Mouse (Mus musculus): ENCODE results near the gene S100a10. TPM values are rescaled to one million over a fixed set of nuclear protein-coding genes. Genes with fewer than 3 reads are reported as not detected.

The S100a10 gene
- polyA plus RNA-seq, 1 experiment, result 373 TPM

DNA sequence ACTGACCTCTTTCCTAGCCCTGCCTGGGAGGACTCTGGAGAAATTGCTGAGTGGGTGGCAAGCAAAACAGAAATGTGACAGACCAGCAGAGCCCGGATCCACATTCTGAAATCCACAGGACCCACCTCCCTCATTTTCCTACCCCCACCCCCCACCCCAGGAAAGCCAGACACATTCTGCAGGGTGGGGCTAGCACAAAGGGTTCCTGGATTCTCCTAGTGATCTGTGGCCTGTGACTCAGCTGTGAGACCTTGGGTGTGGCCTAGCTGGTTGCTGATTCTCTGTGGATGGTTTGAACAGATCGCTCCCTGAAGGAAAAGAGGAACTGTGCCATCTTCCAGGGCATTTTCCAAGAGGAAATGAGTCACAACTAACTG, 986 bp downstream of the S100a10 start:
- TF ChIP-seq POLR2A (IDR thresholded peaks at IDR 0.05; ENCODE audit: low read depth, low read length), result peak; percentile 55; the same call in 1 of the 2 replicates
- TF ChIP-seq CTCF (IDR thresholded peaks at IDR 0.05; ENCODE audit: borderline replicate concordance, insufficient read depth, low read length), result no peak
- peak overlapping the region; percentile 93 for H3K4me3 ChIP-seq (ENCODE audit: insufficient read depth, low read length)
- peak overlapping the region; percentile 88 for H3K27ac ChIP-seq (ENCODE audit: insufficient read depth, low read length)
- H3K4me1 ChIP-seq (ENCODE audit: control insufficient read depth, insufficient read depth, low read length), result peaks cover 24% of the 10 kb centered on the region

DNA sequence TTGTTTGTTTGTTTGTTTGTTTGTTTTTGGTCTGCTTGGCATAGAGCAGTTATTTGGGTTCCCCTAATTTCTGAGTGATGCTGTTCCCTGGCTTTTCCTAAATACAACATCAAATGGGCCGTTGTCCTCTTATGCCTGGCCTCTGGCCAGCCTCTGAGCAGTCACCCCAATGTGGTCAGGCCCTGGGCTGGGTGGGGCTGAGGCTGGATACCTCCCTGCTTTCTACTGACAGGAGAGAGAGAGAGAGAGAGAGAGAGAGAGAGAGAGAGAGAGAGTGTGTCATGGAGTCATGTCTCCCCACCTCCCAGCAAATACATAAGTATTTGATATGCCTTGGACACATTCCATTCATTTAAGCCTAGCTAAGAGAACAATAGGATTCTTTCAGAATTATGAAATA, 1.7 kb downstream of the S100a10 start:
- peak overlapping the region; percentile 93 for H3K4me3 ChIP-seq (ENCODE audit: insufficient read depth, low read length)
- H3K27ac ChIP-seq (ENCODE audit: insufficient read depth, low read length), result peak overlapping the region; percentile 88
- TF ChIP-seq POLR2A (IDR thresholded peaks at IDR 0.05; ENCODE audit: low read depth, low read length), result no peak
- no peak for TF ChIP-seq CTCF (IDR thresholded peaks at IDR 0.05; ENCODE audit: borderline replicate concordance, insufficient read depth, low read length)
- H3K4me1 ChIP-seq (ENCODE audit: control insufficient read depth, insufficient read depth, low read length), result peaks cover 24% of the 10 kb centered on the region

DNA sequence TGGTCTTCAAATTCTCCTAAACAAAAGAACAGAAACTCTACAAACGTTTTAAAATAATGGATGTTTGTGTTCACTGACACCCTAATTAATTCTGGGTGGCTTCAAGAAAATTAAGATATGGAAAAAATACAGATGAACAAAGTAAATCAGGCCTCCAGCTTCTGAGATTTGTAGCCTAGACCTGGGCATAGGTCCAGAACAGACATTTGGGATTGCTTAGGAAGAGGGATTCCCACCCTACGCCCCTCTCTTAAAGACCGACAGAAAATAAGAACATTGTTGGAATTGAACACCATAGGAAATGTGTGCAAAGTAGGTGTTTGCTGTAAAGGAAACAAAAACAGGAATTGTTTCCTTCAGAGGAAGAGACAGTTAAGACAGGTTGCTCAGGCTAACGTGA, 2.6 kb downstream of the S100a10 start:
- peak overlapping the region; percentile 24; the same call in 1 of the 2 replicates for H3K4me3 ChIP-seq (ENCODE audit: insufficient read depth, low read length)
- H3K27ac ChIP-seq (ENCODE audit: insufficient read depth, low read length), result no peak overlapping the region

DNA sequence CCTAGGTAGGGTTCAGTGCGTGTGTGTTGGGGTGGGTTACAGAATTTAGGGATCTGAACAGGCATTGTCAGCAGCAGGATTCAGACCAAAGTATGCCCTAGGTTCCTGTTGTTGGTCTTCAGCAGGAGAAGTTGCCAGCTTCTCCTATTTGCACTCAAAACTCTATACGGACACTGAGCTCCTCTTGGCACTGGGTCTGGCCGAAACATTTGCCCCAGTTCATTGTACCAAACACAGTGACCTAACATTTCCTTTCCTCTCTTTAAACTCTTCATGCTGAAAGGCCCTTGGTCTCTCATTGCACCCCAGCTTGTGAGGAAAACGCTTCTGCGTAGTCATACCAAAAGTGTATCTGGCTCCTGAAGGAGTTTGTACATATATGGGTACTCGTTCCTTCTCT, 5.1 kb downstream of the S100a10 start:
- Histone ChIP-seq H3K27ac (ENCODE audit: insufficient read depth, low read length) (no peak overlapping the region), H3K4me1 (ENCODE audit: control insufficient read depth, insufficient read depth, low read length) (peaks cover 15% of the 10 kb centered on the region), H3K4me3 (ENCODE audit: insufficient read depth, low read length) (no peak overlapping the region)
- no peak for TF ChIP-seq POLR2A (IDR thresholded peaks at IDR 0.05; ENCODE audit: low read depth, low read length)
- no peak for TF ChIP-seq CTCF (IDR thresholded peaks at IDR 0.05; ENCODE audit: borderline replicate concordance, insufficient read depth, low read length)

More for the DNA sequence above, 2.6 kb downstream of the S100a10 start:
- TF ChIP-seq POLR2A (IDR thresholded peaks at IDR 0.05; ENCODE audit: low read depth, low read length) (no peak), CTCF (IDR thresholded peaks at IDR 0.05; ENCODE audit: borderline replicate concordance, insufficient read depth, low read length) (no peak)
- peaks cover 22% of the 10 kb centered on the region for H3K4me1 ChIP-seq (ENCODE audit: control insufficient read depth, insufficient read depth, low read length)

DNA sequence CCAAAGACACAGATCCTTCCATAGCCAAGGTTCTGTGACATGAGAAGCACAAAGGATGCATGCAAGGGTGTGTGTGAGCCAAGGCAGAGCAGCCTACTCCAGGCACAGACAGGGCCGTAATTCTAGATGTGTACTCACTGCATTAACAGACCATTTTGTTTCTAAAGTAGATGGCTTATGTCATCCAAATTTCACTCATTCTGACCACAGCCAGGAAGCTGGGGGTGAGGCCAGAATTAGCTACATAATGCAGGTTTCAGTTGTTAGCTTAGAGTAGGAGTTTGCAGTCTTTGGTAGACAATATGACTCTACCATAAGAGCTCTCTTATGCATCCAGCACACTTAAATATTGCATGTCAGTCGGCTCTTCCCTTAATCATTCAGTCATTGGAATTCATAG, 7.5 kb downstream of the S100a10 start:
- no peak overlapping the region for H3K27ac ChIP-seq (ENCODE audit: insufficient read depth, low read length)
- H3K4me3 ChIP-seq (ENCODE audit: insufficient read depth, low read length), result no peak overlapping the region
- no peak for TF ChIP-seq CTCF (IDR thresholded peaks at IDR 0.05; ENCODE audit: borderline replicate concordance, insufficient read depth, low read length)
- TF ChIP-seq POLR2A (IDR thresholded peaks at IDR 0.05; ENCODE audit: low read depth, low read length), result no peak
- H3K4me1 ChIP-seq (ENCODE audit: control insufficient read depth, insufficient read depth, low read length), result peaks cover 15% of the 10 kb centered on the region

DNA sequence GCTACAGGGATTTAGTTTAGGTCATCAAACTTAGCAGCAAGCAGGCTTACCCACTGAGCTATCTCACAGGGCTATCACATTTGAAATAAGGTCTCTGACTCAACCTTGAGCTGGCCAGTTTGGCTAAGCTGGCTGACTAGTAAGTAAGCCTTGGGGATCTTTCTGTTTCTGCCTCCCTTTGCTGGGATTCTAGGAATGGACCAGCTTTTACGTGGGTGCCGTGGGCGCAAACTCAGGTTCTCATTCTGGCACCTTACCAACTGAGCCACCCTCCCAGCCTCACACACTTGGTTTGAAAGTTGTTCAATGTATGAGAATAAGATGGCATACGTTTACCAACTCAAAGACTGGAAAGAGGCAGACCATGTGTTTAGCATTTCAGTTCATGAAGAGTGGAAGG, 8.3 kb downstream of the S100a10 start:
- TF ChIP-seq CTCF (IDR thresholded peaks at IDR 0.05; ENCODE audit: borderline replicate concordance, insufficient read depth, low read length) (no peak), POLR2A (IDR thresholded peaks at IDR 0.05; ENCODE audit: low read depth, low read length) (no peak)
- H3K4me3 ChIP-seq (ENCODE audit: insufficient read depth, low read length), result no peak overlapping the region

DNA sequence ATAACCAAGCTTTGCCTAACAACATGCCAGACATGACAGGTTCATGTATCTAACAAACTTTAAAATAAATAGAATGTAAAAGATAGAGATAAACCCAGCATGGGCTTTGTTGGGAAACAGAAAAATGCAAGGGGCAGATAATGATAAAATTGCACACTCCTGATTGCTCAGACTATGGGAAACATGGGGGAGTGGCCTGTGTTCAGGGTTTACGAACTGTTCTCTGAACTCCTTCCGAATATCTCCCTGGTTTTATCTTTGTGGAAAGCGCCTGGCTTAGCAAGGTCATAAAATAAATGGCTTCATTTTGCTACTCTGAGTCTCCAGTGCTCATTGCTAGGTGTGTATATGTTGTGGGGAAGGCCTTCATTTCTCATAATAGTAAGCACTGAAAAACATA, 12.0 kb downstream of the S100a10 start:
- no peak overlapping the region for H3K4me3 ChIP-seq (ENCODE audit: insufficient read depth, low read length)
- peaks cover 8% of the 10 kb centered on the region for H3K4me1 ChIP-seq (ENCODE audit: control insufficient read depth, insufficient read depth, low read length)
- TF ChIP-seq POLR2A (IDR thresholded peaks at IDR 0.05; ENCODE audit: low read depth, low read length) (no peak), CTCF (IDR thresholded peaks at IDR 0.05; ENCODE audit: borderline replicate concordance, insufficient read depth, low read length) (no peak)
- no peak overlapping the region for H3K27ac ChIP-seq (ENCODE audit: insufficient read depth, low read length)

More for the DNA sequence above, 8.3 kb downstream of the S100a10 start:
- H3K4me1 ChIP-seq (ENCODE audit: control insufficient read depth, insufficient read depth, low read length), result peaks cover 19% of the 10 kb centered on the region
- no peak overlapping the region for H3K27ac ChIP-seq (ENCODE audit: insufficient read depth, low read length)

DNA sequence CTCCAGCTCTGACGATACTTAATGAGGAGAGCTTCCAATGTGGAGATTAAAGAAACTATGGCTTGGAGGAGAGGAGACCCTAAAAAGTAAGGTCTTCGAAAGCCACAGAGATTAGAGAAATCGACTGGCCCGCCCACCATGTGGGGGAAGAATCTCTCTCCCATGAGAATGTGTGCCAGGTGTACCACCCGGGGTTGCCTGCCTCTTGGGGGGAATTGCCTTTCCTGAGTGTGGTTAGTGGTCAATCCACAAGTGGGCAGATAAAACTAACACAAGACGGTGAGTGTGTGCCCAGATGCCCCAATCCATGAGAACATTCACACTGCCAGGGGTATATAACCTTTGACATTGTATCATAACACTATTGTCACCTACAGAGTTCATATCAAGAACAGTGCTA, 12.8 kb downstream of the S100a10 start:
- Histone ChIP-seq H3K4me1 (ENCODE audit: control insufficient read depth, insufficient read depth, low read length) (peaks cover 8% of the 10 kb centered on the region), H3K27ac (ENCODE audit: insufficient read depth, low read length) (peak overlapping the region; percentile 53; the same call in 1 of the 2 replicates), H3K4me3 (ENCODE audit: insufficient read depth, low read length) (no peak overlapping the region)
- TF ChIP-seq POLR2A (IDR thresholded peaks at IDR 0.05; ENCODE audit: low read depth, low read length), result no peak
- no peak for TF ChIP-seq CTCF (IDR thresholded peaks at IDR 0.05; ENCODE audit: borderline replicate concordance, insufficient read depth, low read length)

DNA sequence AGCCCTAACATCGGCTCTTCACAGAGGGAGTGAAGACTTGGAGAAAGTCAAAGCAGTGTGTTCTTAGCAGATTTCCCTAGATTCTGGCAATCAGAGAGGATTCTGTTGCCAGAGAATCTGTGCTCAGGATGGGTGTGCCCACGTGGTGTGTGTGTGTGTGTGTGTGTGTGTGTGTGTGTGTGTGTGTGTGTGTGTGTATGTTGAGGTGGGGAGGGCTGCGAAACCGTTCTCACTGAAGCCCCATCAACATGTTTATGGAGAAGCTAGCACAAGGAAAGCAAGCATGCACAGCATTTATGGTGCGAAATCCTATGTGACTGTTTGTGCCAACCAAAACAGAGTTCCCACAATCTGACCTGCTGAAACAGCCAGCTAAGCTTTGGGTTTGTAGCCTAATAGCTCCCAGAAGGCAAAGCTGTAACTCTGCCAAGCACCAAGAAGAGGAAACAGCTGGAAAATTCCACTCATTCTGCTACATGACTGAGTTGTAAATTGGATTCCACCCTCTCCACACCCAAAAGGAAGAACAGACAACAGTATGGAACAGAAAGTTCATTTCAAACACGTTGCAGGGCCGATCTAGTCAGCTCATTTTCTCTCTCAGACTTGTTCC, 13.7 kb downstream of the S100a10 start:
- TF ChIP-seq CTCF (IDR thresholded peaks at IDR 0.05; ENCODE audit: borderline replicate concordance, insufficient read depth, low read length) (no peak), POLR2A (IDR thresholded peaks at IDR 0.05; ENCODE audit: low read depth, low read length) (no peak)
- H3K4me1 ChIP-seq (ENCODE audit: control insufficient read depth, insufficient read depth, low read length), result peaks cover 8% of the 10 kb centered on the region
- H3K4me3 ChIP-seq (ENCODE audit: insufficient read depth, low read length), result no peak overlapping the region
- peak overlapping the region; percentile 94 for H3K27ac ChIP-seq (ENCODE audit: insufficient read depth, low read length)

DNA sequence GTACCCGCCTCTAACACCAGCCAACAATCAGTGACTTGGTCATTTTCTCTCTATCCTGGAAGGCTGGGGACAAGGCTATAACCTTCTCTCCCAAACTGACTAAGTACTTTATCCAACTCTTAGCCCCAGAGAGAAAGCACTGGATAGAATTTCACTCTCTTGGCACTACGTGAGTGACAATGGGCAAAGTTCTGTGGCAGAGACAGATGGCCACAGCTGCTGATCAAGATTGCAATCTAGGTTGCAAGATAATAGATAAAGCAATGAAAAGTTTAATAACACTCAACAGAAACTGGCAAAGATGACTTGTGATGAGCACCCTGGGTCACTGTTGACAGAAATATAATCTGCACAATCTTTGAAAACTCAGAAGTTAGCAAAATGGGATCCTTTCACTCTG, 14.2 kb downstream of the S100a10 start:
- Histone ChIP-seq H3K4me3 (ENCODE audit: insufficient read depth, low read length) (no peak overlapping the region), H3K27ac (ENCODE audit: insufficient read depth, low read length) (peak overlapping the region; percentile 94), H3K4me1 (ENCODE audit: control insufficient read depth, insufficient read depth, low read length) (peaks cover 8% of the 10 kb centered on the region)
- TF ChIP-seq POLR2A (IDR thresholded peaks at IDR 0.05; ENCODE audit: low read depth, low read length) (no peak), CTCF (IDR thresholded peaks at IDR 0.05; ENCODE audit: borderline replicate concordance, insufficient read depth, low read length) (no peak)
